Mouse (Mus musculus) liver, embryonic 11.5 days (tissue): ENCODE data around the gene Pepd. TPM values are rescaled to one million over a fixed set of nuclear protein-coding genes. Genes with fewer than 3 reads are reported as not detected.

ENCODE experiments used
- ATAC-seq: fragments of 200-750 bp; cut with Nextera tagmentation; replicated peaks from 2 replicates; pipeline ENCODE4 v1.8.0; 2017; ENCODE audit warnings: moderate number of reproducible peaks, mild to moderate bottlenecking, moderate TSS enrichment, moderate library complexity; ENCODE audit not compliant: low FRiP score
- DNase-seq: peaks from one replicate; pipeline ENCODE4 v3.0.0-alpha.2; 2017; ENCODE audit warnings: low spot score
- H3K27ac ChIP-seq: fragments of 300-500 bp; sonication (generic); 2 replicates; pipeline ENCODE4 v1.5.1; 2014; ENCODE audit warnings: mild to moderate bottlenecking, low read depth, low read length, control low read depth
- H3K27me3 ChIP-seq: fragments of 300-500 bp; sonication (generic); replicated peaks from 2 replicates; pipeline ENCODE4 v1.6.1; 2014; ENCODE audit warnings: low read length, mixed read lengths; ENCODE audit not compliant: control insufficient read depth, insufficient read depth
- H3K36me3 ChIP-seq: fragments of 300-500 bp; sonication (generic); 2 replicates; pipeline ENCODE4 v1.6.1; 2014; ENCODE audit warnings: mild to moderate bottlenecking, low read length, moderate library complexity, mixed read lengths; ENCODE audit not compliant: control insufficient read depth, insufficient read depth
- H3K4me1 ChIP-seq: fragments of 300-500 bp; sonication (generic); replicated peaks from 2 replicates; pipeline ENCODE4 v1.6.1; 2014; ENCODE audit warnings: low read length, mixed read lengths; ENCODE audit not compliant: control insufficient read depth, insufficient read depth
- H3K4me2 ChIP-seq: fragments of 300-500 bp; sonication (generic); 2 replicates; pipeline ENCODE4 v1.6.1; 2014; ENCODE audit warnings: mild to moderate bottlenecking, control low read depth, moderate library complexity
- H3K4me3 ChIP-seq: fragments of 300-500 bp; sonication (generic); 2 replicates; pipeline ENCODE4 v1.5.1; 2014; ENCODE audit warnings: low read depth, low read length, control low read depth
- H3K9ac ChIP-seq: fragments of 300-500 bp; sonication (generic); 2 replicates; pipeline ENCODE4 v1.6.1; 2014; ENCODE audit warnings: low read depth, low read length, control low read depth
- H3K9me3 ChIP-seq: fragments of 300-500 bp; sonication (generic); 2 replicates; pipeline ENCODE4 v1.6.1; 2016; ENCODE audit warnings: low read length, inconsistent platforms, mixed read lengths; ENCODE audit not compliant: control insufficient read depth
- WGBS: fragments of 180-500 bp; shearing (Covaris S2); extraction: QIAGEN DNeasy Blood & Tissue Kit; methylation state at CpG from one replicate; pipeline ENCODE4 v1.1.7; 2014; 5-methylcytosine and 5-hydroxymethylcytosine counted together
- polyA plus RNA-seq: library from polyadenylated mRNA; unstranded; fragments of >200 nt; fragmentation: Nextera tagmentation; extraction: Ambion mirVana; gene quantifications from 2 replicates; pipeline ENCODE4 v1.2.1, GENCODE M21; 2014

The Pepd gene
- polyA plus RNA-seq, 1 experiment from 2014 or later: 53.4 TPM

GRCm38 (mm10) chr7:34938636-34939261 is 26.6 kb downstream of the Pepd start:
- H3K9me3 ChIP-seq: no peaks in the 10 kb centered on the region
- no peak overlapping the region for H3K27ac ChIP-seq
- no peak overlapping the region for H3K4me2 ChIP-seq
- ATAC-seq (no peak), DNase-seq (no peak)
- H3K4me3 ChIP-seq: no peak overlapping the region
- H3K4me1 ChIP-seq: no peaks in the 10 kb centered on the region
- WGBS: 74% methylated on average over 7 of the region's 7 CpGs
- H3K9ac ChIP-seq: no peak overlapping the region
- peaks cover 14% of the 10 kb centered on the region; the same call in 1 of the 2 replicates for H3K36me3 ChIP-seq
- no peaks in the 10 kb centered on the region for H3K27me3 ChIP-seq

- WGBS: 75% methylated on average over 14 of the region's 14 CpGs
- Histone ChIP-seq H3K9me3 (no peaks in the 10 kb centered on the region), H3K9ac (no peak overlapping the region), H3K4me3 (no peak overlapping the region), H3K4me1 (no peaks in the 10 kb centered on the region), H3K36me3 (peaks cover 14% of the 10 kb centered on the region; the same call in 1 of the 2 replicates), H3K4me2 (no peak overlapping the region), H3K27me3 (no peaks in the 10 kb centered on the region), H3K27ac (no peak overlapping the region)
- no peak for ATAC-seq
- no peak for DNase-seq
Observed at GRCm38 (mm10) chr7:34939262-34939951, 27.2 kb downstream of the Pepd start.

GRCm38 (mm10) chr7:34939952-34940312 is 27.8 kb downstream of the Pepd start:
- Histone ChIP-seq H3K9me3 (no peaks in the 10 kb centered on the region), H3K4me2 (no peak overlapping the region), H3K4me1 (no peaks in the 10 kb centered on the region), H3K4me3 (no peak overlapping the region), H3K27me3 (no peaks in the 10 kb centered on the region), H3K27ac (no peak overlapping the region), H3K36me3 (peaks cover 14% of the 10 kb centered on the region; the same call in 1 of the 2 replicates), H3K9ac (no peak overlapping the region)
- ATAC-seq (no peak), DNase-seq (no peak)
- 79% methylated on average over 7 of the region's 7 CpGs for WGBS

DNA sequence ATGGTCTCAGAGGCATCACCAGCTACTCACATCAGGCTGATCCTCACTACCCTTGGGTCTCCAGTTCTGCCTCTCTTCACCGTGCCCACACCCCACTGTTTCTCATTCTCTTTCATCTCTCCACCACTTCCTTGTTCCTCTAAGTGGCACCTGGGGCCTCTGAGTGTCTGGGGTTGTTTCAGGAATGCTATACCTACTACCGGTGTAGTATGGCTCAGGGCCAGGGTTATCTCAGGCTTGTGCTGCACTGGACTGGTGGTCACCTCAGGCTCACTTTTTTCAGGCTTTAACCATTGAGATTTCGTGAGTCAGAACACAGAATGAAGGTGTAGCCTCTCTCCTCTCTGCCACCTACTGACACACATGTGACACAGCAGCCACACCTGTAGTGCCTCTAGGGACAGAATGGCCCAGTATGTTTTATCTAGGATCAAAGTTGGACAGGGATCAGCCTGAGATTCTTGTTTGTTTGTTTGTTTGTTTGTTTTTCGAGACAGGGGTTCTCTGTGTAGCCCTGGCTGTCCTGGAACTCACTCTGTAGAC is 31.5 kb downstream of the Pepd start:
- no peak overlapping the region for H3K9ac ChIP-seq
- H3K9me3 ChIP-seq: no peaks in the 10 kb centered on the region
- no peak overlapping the region for H3K4me2 ChIP-seq
- H3K27ac ChIP-seq: no peak overlapping the region
- no peak for DNase-seq
- no peak overlapping the region for H3K4me3 ChIP-seq
- no peak for ATAC-seq
- WGBS: 71% methylated on average over 4 of the region's 4 CpGs
- H3K36me3 ChIP-seq: no peaks in the 10 kb centered on the region
- no peaks in the 10 kb centered on the region for H3K4me1 ChIP-seq
- H3K27me3 ChIP-seq: no peaks in the 10 kb centered on the region

DNA sequence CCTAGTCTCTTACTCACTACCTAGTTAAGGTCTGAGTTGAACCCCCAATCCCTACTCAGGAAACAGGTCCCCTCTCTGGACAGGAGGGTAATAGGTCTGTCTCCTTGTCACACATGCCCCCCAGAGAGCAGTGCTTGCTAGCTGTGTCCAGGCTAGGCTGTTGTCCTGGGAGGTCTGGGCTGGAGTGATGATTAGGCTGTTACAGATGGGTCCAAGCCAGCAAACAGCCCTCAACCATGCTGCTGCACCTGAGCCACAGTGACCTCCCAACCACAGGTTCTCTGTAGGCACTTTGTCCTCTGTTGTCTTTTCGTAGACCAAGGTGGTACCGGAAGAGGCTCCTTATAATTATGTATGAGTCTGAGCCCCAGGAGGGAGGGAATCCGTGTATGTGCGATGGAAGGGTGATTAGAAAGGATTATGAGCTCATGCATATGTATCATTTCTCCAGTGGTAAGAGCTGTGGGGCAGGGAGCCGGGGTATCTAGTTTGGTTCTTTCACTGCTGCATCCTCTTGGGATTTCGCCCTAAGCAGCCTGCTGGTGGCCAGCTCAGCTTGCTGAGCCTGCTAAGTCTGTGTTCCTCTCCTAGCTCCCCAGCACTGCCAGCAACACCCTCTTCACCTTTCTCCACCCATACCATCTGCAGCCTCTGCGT is 34.2 kb downstream of the Pepd start:
- Histone ChIP-seq H3K27ac (no peak overlapping the region), H3K4me1 (no peaks in the 10 kb centered on the region), H3K4me3 (no peak overlapping the region), H3K4me2 (no peak overlapping the region), H3K9me3 (no peaks in the 10 kb centered on the region), H3K9ac (no peak overlapping the region), H3K36me3 (no peaks in the 10 kb centered on the region), H3K27me3 (no peaks in the 10 kb centered on the region)
- DNase-seq (no peak), ATAC-seq (no peak)
- WGBS: 85% methylated on average over 7 of the region's 7 CpGs

DNA sequence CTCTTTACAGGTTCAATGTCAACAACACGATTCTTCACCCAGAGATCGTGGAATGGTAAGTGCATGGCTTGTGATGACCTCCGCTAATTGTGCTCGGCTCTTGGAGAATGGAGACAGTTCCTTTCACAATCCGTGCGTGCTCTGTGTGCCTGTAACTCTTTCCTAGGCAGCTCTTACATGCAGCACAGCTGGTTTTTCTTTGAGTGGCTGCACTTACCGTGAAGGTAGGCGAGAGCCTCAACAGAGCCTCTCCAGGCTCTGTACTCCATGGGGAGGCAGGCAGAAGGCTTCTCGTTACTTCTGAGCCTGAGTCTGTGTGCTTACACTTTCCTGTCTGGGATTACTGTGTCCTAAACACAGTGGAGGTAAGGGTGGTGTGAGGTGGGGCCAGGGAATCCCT is 42.4 kb downstream of the Pepd start:
- Histone ChIP-seq H3K4me3 (no peak overlapping the region), H3K36me3 (no peaks in the 10 kb centered on the region), H3K4me1 (no peaks in the 10 kb centered on the region), H3K9ac (no peak overlapping the region), H3K4me2 (no peak overlapping the region), H3K27ac (no peak overlapping the region), H3K27me3 (no peaks in the 10 kb centered on the region), H3K9me3 (no peaks in the 10 kb centered on the region)
- WGBS: 88% methylated on average over 9 of the region's 9 CpGs
- no peak for DNase-seq
- no peak for ATAC-seq

- DNase-seq (no peak), ATAC-seq (no peak)
- no peaks in the 10 kb centered on the region for H3K36me3 ChIP-seq
- H3K27ac ChIP-seq: no peak overlapping the region
- no peaks in the 10 kb centered on the region for H3K9me3 ChIP-seq
- no peaks in the 10 kb centered on the region for H3K4me1 ChIP-seq
- H3K9ac ChIP-seq: no peak overlapping the region
- no peak overlapping the region for H3K4me3 ChIP-seq
- H3K27me3 ChIP-seq: no peaks in the 10 kb centered on the region
- WGBS: 84% methylated on average over 3 of the region's 3 CpGs
- no peak overlapping the region for H3K4me2 ChIP-seq
Observed at GRCm38 (mm10) chr7:34955295-34955694, 43.1 kb downstream of the Pepd start.

GRCm38 (mm10) chr7:34957138-34957537 is 45.0 kb downstream of the Pepd start:
- H3K27ac ChIP-seq: no peak overlapping the region
- 96% methylated on average over 8 of the region's 8 CpGs for WGBS
- H3K27me3 ChIP-seq: no peaks in the 10 kb centered on the region
- H3K4me2 ChIP-seq: no peak overlapping the region
- H3K9ac ChIP-seq: no peak overlapping the region
- H3K36me3 ChIP-seq: no peaks in the 10 kb centered on the region
- H3K9me3 ChIP-seq: no peaks in the 10 kb centered on the region
- DNase-seq: no peak
- no peaks in the 10 kb centered on the region for H3K4me1 ChIP-seq
- H3K4me3 ChIP-seq: no peak overlapping the region
- no peak for ATAC-seq
